Mouse (Mus musculus) C2C12 (cell line): ENCODE results near the gene Setd1b. TPM values are rescaled to one million over a fixed set of nuclear protein-coding genes. Genes with fewer than 3 reads are reported as not detected.
A peak's percentile ranks its signal among the peaks of the same experiment; 100 is the strongest.

Source experiments
- H3K27me3 ChIP-seq: one replicate; pipeline ENCODE4 v1.6.1; 2011; ENCODE audit not compliant: control insufficient read depth, insufficient read depth, insufficient read length
- H3K36me3 ChIP-seq: one replicate; pipeline ENCODE4 v1.6.1; 2011; ENCODE audit not compliant: control insufficient read depth, insufficient read depth
- H3K4me3 ChIP-seq: one replicate; pipeline ENCODE4 v1.5.1; 2011; ENCODE audit warnings: mild to moderate bottlenecking, control low read depth; ENCODE audit not compliant: poor library complexity, insufficient read depth, severe bottlenecking
- H3K79me2 ChIP-seq: one replicate; pipeline ENCODE4 v1.6.1; 2011; ENCODE audit not compliant: control insufficient read depth, insufficient read depth
- H3K79me3 ChIP-seq: one replicate; pipeline ENCODE4 v1.6.1; 2011; ENCODE audit warnings: low read depth, control low read depth
- H3ac ChIP-seq: one replicate; pipeline ENCODE3; 2011; ENCODE audit warnings: low read depth; ENCODE audit not compliant: control insufficient read depth, insufficient read length
- CEBPB ChIP-seq: IDR thresholded peaks from one replicate; pipeline ENCODE4 v1.6.1; 2011; ENCODE audit warnings: low read depth, mild to moderate bottlenecking, control low read depth, moderate library complexity
- CTCF ChIP-seq: IDR thresholded peaks from one replicate; pipeline ENCODE4 v1.5.1; 2011; ENCODE audit not compliant: control insufficient read depth, insufficient read depth, insufficient read length
- FOSL1 ChIP-seq: IDR thresholded peaks from one replicate; pipeline ENCODE4 v1.8.0; 2011; ENCODE audit warnings: mild to moderate bottlenecking, low read length; ENCODE audit not compliant: poor library complexity, insufficient read depth, severe bottlenecking
- MAX ChIP-seq: IDR thresholded peaks from one replicate; pipeline ENCODE4 v1.6.1; 2011; ENCODE audit warnings: mild to moderate bottlenecking, control low read depth
- MYOD1 ChIP-seq: IDR thresholded peaks from one replicate; pipeline ENCODE4 v1.6.1; 2011; ENCODE audit warnings: low read depth; ENCODE audit not compliant: control insufficient read depth, insufficient read length
- MYOG ChIP-seq: IDR thresholded peaks from one replicate; pipeline ENCODE4 v1.6.1; 2011; ENCODE audit not compliant: control insufficient read depth, insufficient read length; ENCODE audit errors: extremely low read depth
- USF1 ChIP-seq: IDR thresholded peaks from one replicate; pipeline ENCODE4 v1.6.1; 2011; ENCODE audit warnings: low read depth, mild to moderate bottlenecking, control low read depth, moderate library complexity
- polyA plus RNA-seq: library from polyadenylated mRNA; unstranded; fragments of >200 nt; fragmentation: generic; extraction: Trizol; gene quantifications from one replicate; pipeline ENCODE4 v1.2.1, GENCODE M21; 2012; ENCODE audit warnings: missing spikeins

Gene Setd1b
- polyA plus RNA-seq, 1 experiment, result 4.4 TPM

GRCm38 (mm10) chr5:123170365-123170764 lies 28.4 kb downstream of the Setd1b start:
- H3K79me2 ChIP-seq, result no peaks in the 10 kb centered on the region
- TF ChIP-seq CTCF (no peak), MYOD1 (no peak), FOSL1 (no peak), CEBPB (no peak), USF1 (no peak), MYOG (no peak), MAX (no peak)
- H3K27me3 ChIP-seq, result no peaks in the 10 kb centered on the region
- H3K79me3 ChIP-seq, result no peaks in the 10 kb centered on the region
- no peak overlapping the region for H3ac ChIP-seq
- peaks cover 9% of the 10 kb centered on the region for H3K36me3 ChIP-seq
- H3K4me3 ChIP-seq, result no peak overlapping the region

- Histone ChIP-seq H3ac (no peak overlapping the region), H3K36me3 (no peaks in the 10 kb centered on the region), H3K79me2 (no peaks in the 10 kb centered on the region), H3K4me3 (no peak overlapping the region), H3K27me3 (peaks cover 8% of the 10 kb centered on the region), H3K79me3 (no peaks in the 10 kb centered on the region)
- TF ChIP-seq MYOG (no peak), CEBPB (no peak), USF1 (no peak), MYOD1 (no peak), CTCF (peak; percentile 80), MAX (no peak)
Measured at GRCm38 (mm10) chr5:123171646-123172350, 29.8 kb downstream of the Setd1b start.

- H3ac ChIP-seq, result no peak overlapping the region
- H3K79me3 ChIP-seq, result no peaks in the 10 kb centered on the region
- TF ChIP-seq MYOD1 (no peak), MYOG (no peak), USF1 (no peak), CEBPB (no peak), CTCF (no peak)
- H3K79me2 ChIP-seq, result no peaks in the 10 kb centered on the region
- H3K4me3 ChIP-seq, result no peak overlapping the region
- no peaks in the 10 kb centered on the region for H3K36me3 ChIP-seq
- H3K27me3 ChIP-seq, result peaks cover 26% of the 10 kb centered on the region
Measured at GRCm38 (mm10) chr5:123178792-123179191, 36.8 kb downstream of the Setd1b start.

- H3K79me3 ChIP-seq, result no peaks in the 10 kb centered on the region
- peaks cover 26% of the 10 kb centered on the region for H3K27me3 ChIP-seq
- H3K4me3 ChIP-seq, result no peak overlapping the region
- no peaks in the 10 kb centered on the region for H3K79me2 ChIP-seq
- no peak overlapping the region for H3ac ChIP-seq
- TF ChIP-seq MAX, result no peak
- TF ChIP-seq FOSL1, result no peak
- no peak for TF ChIP-seq USF1
- TF ChIP-seq CEBPB, result no peak
- TF ChIP-seq CTCF, result no peak
- TF ChIP-seq MYOG, result no peak
- no peak for TF ChIP-seq MYOD1
- H3K36me3 ChIP-seq, result no peaks in the 10 kb centered on the region
Measured at GRCm38 (mm10) chr5:123180390-123180789, 38.4 kb downstream of the Setd1b start.

- Histone ChIP-seq H3K4me3 (no peak overlapping the region), H3K79me2 (no peaks in the 10 kb centered on the region), H3K79me3 (no peaks in the 10 kb centered on the region), H3ac (no peak overlapping the region), H3K27me3 (peaks cover 19% of the 10 kb centered on the region), H3K36me3 (no peaks in the 10 kb centered on the region)
- TF ChIP-seq CEBPB (no peak), USF1 (no peak), MAX (no peak), FOSL1 (no peak), MYOG (no peak), MYOD1 (no peak), CTCF (no peak)
Measured at GRCm38 (mm10) chr5:123181536-123181935, 39.5 kb downstream of the Setd1b start.

GRCm38 (mm10) chr5:123182651-123183050 lies 40.7 kb downstream of the Setd1b start, which contains the start of gene Hpd:
Hpd (minus strand) TSS chr5:123182727.
- no peaks in the 10 kb centered on the region for H3K79me2 ChIP-seq
- no peak within 1 kb of the TSS for H3ac ChIP-seq
- no peaks in the 10 kb centered on the region for H3K79me3 ChIP-seq
- TF ChIP-seq MAX (no peak), FOSL1 (no peak), MYOG (no peak), USF1 (no peak), CTCF (no peak), MYOD1 (no peak), CEBPB (no peak)
- no peak within 1 kb of the TSS for H3K4me3 ChIP-seq
- H3K27me3 ChIP-seq, result peaks cover 11% of the 10 kb centered on the region
- no peaks in the 10 kb centered on the region for H3K36me3 ChIP-seq
